Mouse (Mus musculus): Measurements from ENCODE around the gene Ccnq.
"Not testable (repeated sequence)": the region's sequence is repeated elsewhere in the genome, so short reads cannot be mapped to it uniquely, and the experiment has no call there.

The Ccnq gene

DNA sequence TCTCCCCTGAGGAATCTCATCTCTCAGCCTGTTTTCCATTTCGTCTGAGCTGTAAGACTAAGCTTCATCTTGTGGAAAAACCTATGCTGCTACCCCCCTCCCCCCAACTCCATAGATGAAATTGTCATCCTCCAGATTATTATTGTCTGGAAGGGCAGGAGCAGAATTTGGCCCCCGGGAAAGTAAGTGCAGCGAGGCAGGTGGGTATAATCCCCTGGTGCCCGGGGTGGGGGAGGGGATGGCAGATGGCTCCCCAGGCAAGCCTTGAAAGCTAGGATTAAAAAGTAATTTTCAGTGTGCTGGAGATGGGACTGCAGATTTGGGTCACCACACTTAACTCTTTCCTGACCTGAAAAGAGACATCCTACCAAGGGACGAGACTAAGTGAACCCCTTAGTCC is 10.7 kb upstream of the Ccnq start:
- no peak for DNase-seq (ENCODE audit: extremely low read depth, low read depth)

- no peak for DNase-seq (ENCODE audit: extremely low read depth, low read depth)
These were observed 9.6 kb upstream of the Ccnq start for GRCm38 (mm10) chr11:78761086-78761485.

DNA sequence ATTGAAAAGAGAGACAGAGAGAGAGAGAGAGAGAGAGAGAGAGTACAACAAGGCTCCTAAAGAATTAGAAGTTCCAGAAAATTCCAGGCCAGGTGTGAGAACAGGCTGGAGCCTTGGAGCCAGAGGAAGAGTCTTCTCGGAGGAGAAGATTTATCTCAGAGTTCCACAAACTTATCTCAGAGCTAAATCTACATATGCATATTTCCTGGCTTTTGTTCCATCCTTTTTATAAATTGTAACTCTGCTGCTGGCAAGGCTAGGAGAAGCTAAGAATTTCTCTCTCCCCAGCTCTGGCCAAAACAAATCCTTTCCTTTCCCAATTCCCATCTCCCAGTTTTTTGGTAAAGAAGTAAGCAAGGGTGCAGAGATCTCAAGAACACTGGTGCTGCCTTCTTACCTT is 3.8 kb upstream of the Ccnq start:
- DNase-seq (ENCODE audit: extremely low read depth, low read depth), result no peak

- not testable (repeated sequence) for DNase-seq (ENCODE audit: extremely low read depth, low read depth)
These were observed 2.6 kb upstream of the Ccnq start for GRCm38 (mm10) chr11:78754177-78754576.

DNA sequence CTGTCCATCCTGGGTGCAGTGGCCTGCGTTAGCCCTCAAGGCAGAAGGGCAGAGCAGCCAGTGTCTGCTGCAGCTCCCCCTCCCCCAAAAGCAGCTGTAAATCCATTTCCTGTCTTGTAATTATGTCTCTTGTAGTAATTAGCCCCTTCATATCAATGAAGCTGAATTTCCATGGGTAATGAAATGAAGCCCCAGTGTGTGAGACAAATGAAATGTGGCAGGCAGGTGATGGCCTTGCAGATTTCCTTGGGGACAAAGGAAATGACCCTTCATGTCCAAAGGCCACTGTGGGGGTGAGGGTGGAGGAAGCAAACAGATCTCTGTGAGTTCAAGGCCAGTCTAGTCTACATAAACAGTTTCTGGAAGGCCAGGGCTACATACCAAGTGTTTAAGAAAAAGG is 1.7 kb upstream of the Ccnq start:
- DNase-seq (ENCODE audit: extremely low read depth, low read depth), result no peak

DNA sequence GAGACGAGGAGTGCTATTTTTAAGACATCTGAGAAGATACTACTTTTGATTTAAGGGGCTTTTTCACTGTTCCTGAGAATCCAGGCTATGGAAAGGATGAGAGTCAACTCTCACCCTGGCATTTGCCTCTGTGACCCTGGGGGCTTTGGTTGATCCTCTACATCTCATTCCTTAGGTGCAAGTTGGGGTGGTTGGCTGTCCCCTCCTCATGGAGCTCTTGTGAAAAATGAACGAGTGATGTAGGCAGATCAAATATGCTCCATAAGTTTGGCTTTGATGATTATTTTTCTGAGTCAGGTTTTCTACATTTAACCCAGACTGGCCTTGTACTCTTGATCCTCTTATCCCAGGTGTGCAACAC is 294 bp upstream of the Ccnq start:
- no peak for DNase-seq (ENCODE audit: extremely low read depth, low read depth)

DNA sequence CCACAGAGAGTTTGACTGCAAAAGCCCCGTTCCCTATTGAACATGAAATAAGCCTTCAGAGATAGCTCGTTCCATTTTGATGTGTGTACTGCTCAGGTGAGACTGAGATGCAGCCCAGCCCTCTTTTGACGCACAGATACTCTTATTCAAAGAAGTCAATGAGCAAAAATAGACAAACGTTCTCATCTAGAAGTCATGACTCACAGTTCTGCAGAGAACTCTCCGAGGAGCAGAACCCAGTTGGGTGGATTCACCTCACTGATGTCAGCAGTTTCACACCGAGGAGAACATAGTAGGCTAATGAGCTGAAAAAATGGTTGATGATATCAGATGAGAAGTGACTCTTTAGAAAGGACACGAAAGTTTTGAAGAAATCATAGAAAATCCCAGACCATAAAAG is 5.3 kb downstream of the Ccnq start:
- no peak for DNase-seq (ENCODE audit: extremely low read depth, low read depth)

DNA sequence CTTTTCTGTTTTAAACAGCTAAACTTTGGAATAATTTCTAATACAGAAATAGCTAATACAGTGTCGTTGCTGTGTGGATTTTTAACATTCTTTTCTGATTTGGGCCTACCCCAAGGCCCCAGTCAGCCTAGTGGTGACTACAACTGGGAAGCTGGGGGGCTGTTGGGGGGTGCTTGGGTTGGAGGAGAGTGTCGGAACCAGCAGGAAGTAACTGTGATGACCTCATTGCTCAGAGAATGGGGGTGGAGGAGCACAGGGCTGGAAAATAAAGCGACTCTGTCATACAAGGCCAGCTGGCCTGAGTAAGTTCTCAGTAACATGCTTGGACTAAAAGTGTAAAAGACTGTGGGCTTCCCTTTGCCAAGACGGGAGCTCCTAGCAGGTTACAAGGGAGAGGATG is 6.1 kb downstream of the Ccnq start:
- DNase-seq (ENCODE audit: extremely low read depth, low read depth), result no peak

DNA sequence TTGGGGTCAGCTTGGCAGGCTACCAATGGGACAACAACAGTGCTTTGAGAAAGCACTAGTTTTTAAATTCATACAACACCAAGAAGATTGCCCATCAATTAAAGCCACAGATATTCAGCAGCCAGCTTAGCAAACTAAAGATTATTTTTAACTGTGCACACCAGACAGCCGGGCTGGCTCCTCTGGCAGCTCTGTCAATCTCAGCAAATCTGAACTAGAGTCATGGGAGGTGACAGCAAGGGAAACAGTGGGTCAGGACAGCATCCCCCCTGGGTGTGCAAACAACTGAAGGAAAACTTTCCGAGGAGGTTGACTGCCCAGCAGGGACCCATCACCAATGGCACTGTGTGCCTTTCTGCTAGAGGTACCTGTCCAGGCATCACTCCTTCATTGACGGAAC is 9.1 kb downstream of the Ccnq start:
- no peak for DNase-seq (ENCODE audit: extremely low read depth, low read depth)

DNA sequence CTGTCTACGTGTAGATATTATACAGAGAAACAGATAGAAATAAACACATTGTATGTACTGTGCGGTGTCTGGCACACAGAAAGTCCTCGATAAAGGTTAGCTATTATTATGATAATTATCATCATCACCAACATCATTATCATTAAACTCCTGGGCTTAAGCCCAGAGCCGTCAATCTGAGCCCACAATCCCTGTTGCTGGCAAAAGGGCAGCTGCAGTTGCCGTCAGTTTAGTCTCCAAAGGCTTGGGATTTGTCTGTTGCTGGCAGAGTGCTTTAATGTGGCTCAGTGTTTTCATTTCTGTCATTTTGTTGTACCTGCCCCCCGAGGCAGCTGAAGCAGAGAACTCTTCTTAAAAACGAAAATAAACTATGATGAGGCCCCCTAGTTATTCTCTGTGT is 9.6 kb downstream of the Ccnq start:
- no peak for DNase-seq (ENCODE audit: extremely low read depth, low read depth)

GRCm38 (mm10) chr11:78739361-78739760 is 12.2 kb downstream of the Ccnq start:
- no peak for DNase-seq (ENCODE audit: extremely low read depth, low read depth)

DNA sequence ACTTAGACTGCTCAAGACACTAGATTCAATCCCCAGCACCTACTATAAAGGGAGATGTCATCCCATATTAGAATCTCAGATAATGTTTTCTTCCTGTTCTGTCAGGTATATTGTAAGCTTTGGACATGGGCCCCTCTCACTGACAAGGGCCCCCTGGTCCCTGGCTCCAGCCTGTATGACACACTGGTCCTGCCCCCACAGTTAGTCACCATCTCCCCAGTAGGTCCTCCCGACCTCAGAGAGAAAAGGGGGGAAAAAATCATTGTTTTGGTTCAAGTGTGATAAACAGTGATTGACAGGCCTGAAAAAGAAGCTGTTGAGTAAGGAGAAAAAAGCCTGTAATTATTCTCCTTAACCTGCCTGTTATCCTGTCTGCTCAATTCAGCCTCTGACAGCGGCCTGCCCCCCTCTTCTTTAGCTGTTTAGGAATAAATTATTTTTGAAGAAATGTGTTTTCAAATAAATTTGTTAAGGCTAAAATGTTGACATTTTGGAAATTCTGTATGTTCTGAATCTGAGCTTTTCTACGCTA is 14.6 kb downstream of the Ccnq start:
- no peak for DNase-seq (ENCODE audit: extremely low read depth, low read depth)

- DNase-seq (ENCODE audit: extremely low read depth, low read depth), result no peak
These were observed 16.4 kb downstream of the Ccnq start for GRCm38 (mm10) chr11:78735168-78735567.

- no peak for DNase-seq (ENCODE audit: extremely low read depth, low read depth)
These were observed 18.9 kb downstream of the Ccnq start for GRCm38 (mm10) chr11:78732619-78733018.

GRCm38 (mm10) chr11:78730902-78731301 is 20.6 kb downstream of the Ccnq start:
- no peak for DNase-seq (ENCODE audit: extremely low read depth, low read depth)

DNA sequence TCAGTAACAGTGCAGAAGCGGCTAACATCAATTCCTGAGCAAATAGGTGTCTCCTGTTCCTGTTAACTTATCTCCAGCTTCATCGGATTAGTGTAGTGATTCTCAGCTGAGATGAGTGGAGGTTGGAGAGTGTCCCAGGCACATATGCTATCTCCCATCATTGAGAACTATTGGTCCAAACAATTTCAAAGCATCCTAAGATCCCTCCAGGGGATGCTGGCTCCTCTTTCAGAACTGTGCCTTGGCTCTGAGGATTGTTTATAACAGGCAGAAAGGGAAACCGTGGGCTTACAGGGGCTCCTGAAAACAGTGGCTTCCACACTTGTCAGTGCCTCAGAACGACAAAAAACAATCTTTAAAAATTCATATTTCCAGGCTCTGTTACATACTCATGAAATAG is 23.5 kb downstream of the Ccnq start:
- DNase-seq (ENCODE audit: extremely low read depth, low read depth), result no peak

DNA sequence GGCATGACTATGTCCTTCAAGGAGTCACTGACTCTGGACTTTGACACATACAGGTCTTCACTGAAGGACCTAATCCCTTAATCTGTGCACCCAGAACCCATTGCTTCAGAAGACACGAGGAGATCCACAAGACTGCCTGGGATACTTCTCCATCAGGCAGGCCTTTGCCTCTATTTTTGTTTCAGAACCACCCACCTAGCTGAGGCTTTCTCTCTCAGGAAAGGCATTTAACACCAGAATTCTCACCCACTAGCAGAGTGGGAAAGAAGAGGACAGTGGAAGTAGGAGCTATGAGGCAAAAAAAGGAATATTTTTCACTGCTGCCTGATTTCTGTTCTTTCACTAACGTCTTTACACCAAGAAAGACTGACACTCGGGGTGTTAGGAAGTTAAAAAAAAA is 25.2 kb downstream of the Ccnq start:
- no peak for DNase-seq (ENCODE audit: extremely low read depth, low read depth)

- DNase-seq (ENCODE audit: extremely low read depth, low read depth), result no peak
These were observed 26.7 kb downstream of the Ccnq start for GRCm38 (mm10) chr11:78724792-78725191.

DNA sequence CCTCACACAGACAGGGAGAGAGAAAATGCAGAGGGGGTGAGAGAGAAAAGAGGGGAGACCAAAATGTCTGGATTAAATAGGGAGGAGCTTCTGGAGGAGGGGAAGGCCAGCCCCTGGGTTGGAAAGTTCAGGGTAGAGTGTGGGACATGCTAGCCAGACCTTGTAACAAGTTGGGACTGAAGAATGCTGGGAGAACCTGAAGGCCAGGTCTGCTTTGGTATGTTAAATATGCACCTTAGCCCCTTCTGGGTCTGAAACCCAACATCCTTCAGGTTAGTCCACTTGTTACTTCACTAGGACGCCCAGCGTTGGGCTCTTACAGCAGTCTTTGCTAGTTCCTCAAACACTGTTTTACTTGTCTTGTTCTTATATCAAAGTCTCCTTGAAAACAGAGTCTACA is 30.1 kb downstream of the Ccnq start:
- no peak for DNase-seq (ENCODE audit: extremely low read depth, low read depth)

- DNase-seq (ENCODE audit: extremely low read depth, low read depth), result no peak
These were observed 33.9 kb downstream of the Ccnq start for GRCm38 (mm10) chr11:78717655-78718054.

- DNase-seq (ENCODE audit: extremely low read depth, low read depth), result no peak
These were observed 42.9 kb downstream of the Ccnq start for GRCm38 (mm10) chr11:78708642-78709041.

- no peak for DNase-seq (ENCODE audit: extremely low read depth, low read depth)
These were observed 45.5 kb downstream of the Ccnq start for GRCm38 (mm10) chr11:78706026-78706425.

GRCm38 (mm10) chr11:78703085-78703484 is 48.4 kb downstream of the Ccnq start:
- no peak for DNase-seq (ENCODE audit: extremely low read depth, low read depth)

- DNase-seq (ENCODE audit: extremely low read depth, low read depth), result no peak
These were observed 49.2 kb downstream of the Ccnq start for GRCm38 (mm10) chr11:78702319-78702718.

Data from MEL-GATA-1-ER (cell line).